ENCODE assay signal across 8 mouse cellular contexts in genomic region chr9:110743456-110744323, GRCm38 (mm10). TPM values are rescaled to one million over a fixed set of nuclear protein-coding genes. Genes with fewer than 3 reads are reported as not detected.
DNase-seq lines count a peak whose midpoint lies in the region; ATAC-seq and TF ChIP-seq lines count a peak whose summit lies in the region.

No protein-coding gene starts in this region.

- peak; percentile 57 for DNase-seq in gastrocnemius, postnatal 14 days
- DNase-seq in gastrocnemius, adult 18-20 months (ENCODE audit: low spot score): no peak
- DNase-seq in brain, embryonic 14.5 days (ENCODE audit: low read depth): peak; percentile 29
- peak; percentile 66 to 69 for DNase-seq in heart, postnatal 14 days
- DNase-seq in layer of hippocampus, adult 9-10 months (ENCODE audit: low spot score): no peak
- no peak for DNase-seq in spleen, postnatal 14 days (ENCODE audit: low spot score in 2 of 2)

- peak overlapping the region; percentile 95 for H3K27ac ChIP-seq in limb, embryonic 12.5 days
- peak overlapping the region; percentile 21; the same call in 1 of the 2 replicates for H3K27ac ChIP-seq in neural tube, embryonic 12.5 days

- peak overlapping the region; percentile 94 for H3K9ac ChIP-seq in limb, embryonic 12.5 days (replicated peaks)
- H3K9ac ChIP-seq in neural tube, embryonic 12.5 days: peak overlapping the region; percentile 82

- peak; percentile 48; the same call in 1 of the 2 replicates for ATAC-seq in limb, embryonic 12.5 days (ENCODE audit: insufficient number of reproducible peaks, insufficient read depth, low FRiP score, low TSS enrichment, low read depth)
- peak; percentile 54 for ATAC-seq in neural tube, embryonic 12.5 days (ENCODE audit: low FRiP score, low read depth)

- peak overlapping the region; percentile 82 for H3K4me3 ChIP-seq in limb, embryonic 12.5 days (replicated peaks)
- peak overlapping the region; percentile 76 for H3K4me3 ChIP-seq in neural tube, embryonic 12.5 days

- H3K9me3 ChIP-seq in limb, embryonic 12.5 days: no peaks in the 10 kb centered on the region
- no peaks in the 10 kb centered on the region for H3K9me3 ChIP-seq in neural tube, embryonic 12.5 days

- 2% methylated on average over 46 of the region's 63 CpGs for WGBS in limb, embryonic 12.5 days
- 1% methylated on average over 56 of the region's 63 CpGs for WGBS in neural tube, embryonic 12.5 days

- intact Hi-C loops in gastrocnemius, postnatal 14 days (cut with DNase I; ENCODE audit: low total_unique reads): no loop called here
- intact Hi-C loops in heart, postnatal 14 days (cut with DNase I): no loop called here

- H3K36me3 ChIP-seq in limb, embryonic 12.5 days: peaks cover 10% of the 10 kb centered on the region
- H3K36me3 ChIP-seq in neural tube, embryonic 12.5 days: no peaks in the 10 kb centered on the region

- no peak for TF ChIP-seq POLR2A in brain, embryonic 14.5 days (IDR thresholded peaks at IDR 0.05; ENCODE audit: borderline replicate concordance, extremely low read depth, insufficient read depth, insufficient read length, poor library complexity, severe bottlenecking)

- peaks cover 58% of the 10 kb centered on the region for H3K27me3 ChIP-seq in limb, embryonic 12.5 days
- 0 out of 2 replicates have a peak, but pooled peaks cover 3% of the 10 kb centered on the region for H3K27me3 ChIP-seq in neural tube, embryonic 12.5 days (replicated peaks)

- no peak for TF ChIP-seq CTCF in brain, embryonic 14.5 days (IDR thresholded peaks at IDR 0.05; ENCODE audit: borderline replicate concordance, extremely low read depth, insufficient read depth, insufficient read length)

- H3K4me1 ChIP-seq in limb, embryonic 12.5 days (replicated peaks): peaks cover 70% of the 10 kb centered on the region
- H3K4me1 ChIP-seq in neural tube, embryonic 12.5 days: peaks cover 34% of the 10 kb centered on the region

- peak overlapping the region; percentile 78 for H3K4me2 ChIP-seq in limb, embryonic 12.5 days
- peak overlapping the region; percentile 93 for H3K4me2 ChIP-seq in neural tube, embryonic 12.5 days (replicated peaks)

RNA-seq across cellular contexts. Expression of gene Myl3, which starts 2.0 kb away (rescaled TPM):
- 100 to 1,000 TPM; 358 to 691 TPM for total RNA-seq in gastrocnemius, postnatal 14 days (2021)
- 100 to 1,000 TPM; 624 to 860 TPM for total RNA-seq in gastrocnemius, adult 18-20 months (2021)
- polyA plus RNA-seq in brain, embryonic 14.5 days (2012; rRNA removed): 0.30 and 0.37 TPM in 2 replicates
- over 10,000 TPM; 11,266 to 12,112 TPM for total RNA-seq in heart, postnatal 14 days (2021)
- 1.6 and 2.6 TPM in 2 replicates for polyA plus RNA-seq in limb, embryonic 12.5 days (2016; fragmentation: Nextera tagmentation; extraction: Ambion mirVana)
- 1.0 and 3.9 TPM in 2 replicates for polyA plus RNA-seq in neural tube, embryonic 12.5 days (2016; fragmentation: Nextera tagmentation; extraction: Ambion mirVana)

RNA-seq across cellular contexts. Expression of gene Pth1r, which starts 3.3 kb away (rescaled TPM):
- total RNA-seq in gastrocnemius, postnatal 14 days (2021): 1 to 10 TPM; 2.7 to 4.3 TPM
- 1 to 10 TPM in 1 of 2 experiments, under 1 TPM in 1; 0.82 to 1.1 TPM for total RNA-seq in gastrocnemius, adult 18-20 months (2021)
- polyA plus RNA-seq in brain, embryonic 14.5 days (2012; rRNA removed): 18.0 and 24.2 TPM in 2 replicates
- total RNA-seq in heart, postnatal 14 days (2021): 1 to 10 TPM; 9.1 TPM
- 76.6 and 81.8 TPM in 2 replicates for polyA plus RNA-seq in limb, embryonic 12.5 days (2016; fragmentation: Nextera tagmentation; extraction: Ambion mirVana)
- 40.6 and 42.4 TPM in 2 replicates for polyA plus RNA-seq in neural tube, embryonic 12.5 days (2016; fragmentation: Nextera tagmentation; extraction: Ambion mirVana)

RNA-seq across cellular contexts. Expression of gene Prss42, which starts 54.3 kb away (rescaled TPM):
- total RNA-seq in gastrocnemius, postnatal 14 days (2021): not detected
- not detected for total RNA-seq in gastrocnemius, adult 18-20 months (2021)
- polyA plus RNA-seq in brain, embryonic 14.5 days (2012; rRNA removed): not detected in 2 replicates
- total RNA-seq in heart, postnatal 14 days (2021): not detected
- not detected in 2 replicates for polyA plus RNA-seq in limb, embryonic 12.5 days (2016; fragmentation: Nextera tagmentation; extraction: Ambion mirVana)
- polyA plus RNA-seq in neural tube, embryonic 12.5 days (2016; fragmentation: Nextera tagmentation; extraction: Ambion mirVana): not detected in 2 replicates

Comparison
In these comparisons a context has a peak if more than half of its experiments do, and no peak if none do; other contexts are left out.
1. DNase-seq: peak in gastrocnemius, postnatal 14 days (single experiment), brain, embryonic 14.5 days (single experiment) and heart, postnatal 14 days (2 of 2); none in gastrocnemius, adult 18-20 months (single experiment), layer of hippocampus, adult 9-10 months (single experiment) and spleen, postnatal 14 days (0 of 2).
2. RNA of gene Myl3, which starts 2.0 kb away (total RNA-seq): 11,266 to 12,112 TPM in heart, postnatal 14 days; 624 to 860 TPM in gastrocnemius, adult 18-20 months and 358 to 691 TPM in gastrocnemius, postnatal 14 days; every median in the first group is over 10 times any median in the second.